Mouse (Mus musculus) neural tube, embryonic 11.5 days (tissue): ENCODE measurements around the gene Banp. TPM values are rescaled to one million over a fixed set of nuclear protein-coding genes. Genes with fewer than 3 reads are reported as not detected.
A peak's percentile ranks its signal among the peaks of the same experiment; 100 is the strongest.

Experiments used
- ATAC-seq: fragments of 200-750 bp; cut with Nextera tagmentation; 2 replicates; pipeline ENCODE4 v1.8.0; 2017; ENCODE audit warnings: moderate number of reproducible peaks, mild to moderate bottlenecking, moderate TSS enrichment, moderate library complexity; ENCODE audit not compliant: insufficient read depth, low FRiP score, low TSS enrichment
- DNase-seq: peaks from one replicate; pipeline ENCODE4 v3.0.0-alpha.2; 2015; ENCODE audit warnings: low spot score
- H3K27ac ChIP-seq: fragments of 300-500 bp; sonication (generic); 2 replicates; pipeline ENCODE4 v1.5.1; 2014; ENCODE audit warnings: low read depth, mild to moderate bottlenecking, low read length
- H3K27me3 ChIP-seq: fragments of 300-500 bp; sonication (generic); 2 replicates; pipeline ENCODE4 v1.6.1; 2014; ENCODE audit warnings: mild to moderate bottlenecking, low read length, mixed read lengths; ENCODE audit not compliant: control insufficient read depth, insufficient read depth
- H3K36me3 ChIP-seq: fragments of 300-500 bp; sonication (generic); 2 replicates; pipeline ENCODE4 v1.6.1; 2014; ENCODE audit warnings: mild to moderate bottlenecking, low read length, moderate library complexity, mixed read lengths; ENCODE audit not compliant: control insufficient read depth, insufficient read depth
- H3K4me1 ChIP-seq: fragments of 300-500 bp; sonication (generic); 2 replicates; pipeline ENCODE4 v1.6.1; 2014; ENCODE audit warnings: low read length, mixed read lengths; ENCODE audit not compliant: control insufficient read depth, insufficient read depth
- H3K4me2 ChIP-seq: fragments of 300-500 bp; sonication (generic); 2 replicates; pipeline ENCODE4 v1.6.1; 2014; ENCODE audit warnings: low read depth, mild to moderate bottlenecking, moderate library complexity
- H3K4me3 ChIP-seq: fragments of 300-500 bp; sonication (generic); 2 replicates; pipeline ENCODE4 v1.5.1; 2014; ENCODE audit warnings: low read depth, low read length
- H3K9ac ChIP-seq: fragments of 300-500 bp; sonication (generic); 2 replicates; pipeline ENCODE4 v1.6.1; 2014; ENCODE audit warnings: mild to moderate bottlenecking, low read length
- H3K9me3 ChIP-seq: fragments of 300-500 bp; sonication (generic); 2 replicates; pipeline ENCODE4 v1.6.1; 2016; ENCODE audit warnings: low read length; ENCODE audit not compliant: control insufficient read depth
- WGBS: fragments of 180-500 bp; shearing (Covaris S2); extraction: QIAGEN DNeasy Blood & Tissue Kit; methylation state at CpG from one replicate; pipeline ENCODE4 v1.1.7; 2014; 5-methylcytosine and 5-hydroxymethylcytosine counted together
- polyA plus RNA-seq: library from polyadenylated mRNA; unstranded; fragments of >200 nt; fragmentation: Nextera tagmentation; extraction: Ambion mirVana; gene quantifications from 2 replicates; pipeline ENCODE4 v1.2.1, GENCODE M21; 2014

Gene Banp
- polyA plus RNA-seq, 1 experiment from 2014 or later: 60.6 TPM

- Histone ChIP-seq H3K4me1 (no peaks in the 10 kb centered on the region), H3K36me3 (peaks cover 21% of the 10 kb centered on the region), H3K9me3 (no peaks in the 10 kb centered on the region), H3K27me3 (no peaks in the 10 kb centered on the region), H3K27ac (no peak overlapping the region), H3K4me3 (no peak overlapping the region), H3K9ac (no peak overlapping the region), H3K4me2 (no peak overlapping the region)
- ATAC-seq (no peak), DNase-seq (peak; percentile 53)
- WGBS: 73% methylated on average over 8 of the region's 8 CpGs
Measured at GRCm38 (mm10) chr8:121977819-121978590, 28.5 kb downstream of the Banp start.

- 95% methylated on average over 13 of the region's 13 CpGs for WGBS
- no peak overlapping the region for H3K9ac ChIP-seq
- DNase-seq: no peak
- H3K4me2 ChIP-seq: no peak overlapping the region
- H3K4me1 ChIP-seq: no peaks in the 10 kb centered on the region
- H3K27me3 ChIP-seq: no peaks in the 10 kb centered on the region
- no peak overlapping the region for H3K4me3 ChIP-seq
- no peaks in the 10 kb centered on the region for H3K9me3 ChIP-seq
- ATAC-seq: no peak
- no peak overlapping the region for H3K27ac ChIP-seq
- H3K36me3 ChIP-seq: peaks cover 21% of the 10 kb centered on the region
Measured at GRCm38 (mm10) chr8:121978670-121979069, 29.1 kb downstream of the Banp start.

GRCm38 (mm10) chr8:121980792-121981519 is 31.4 kb downstream of the Banp start:
- ATAC-seq: no peak
- Histone ChIP-seq H3K27me3 (no peaks in the 10 kb centered on the region), H3K4me1 (no peaks in the 10 kb centered on the region), H3K9me3 (no peaks in the 10 kb centered on the region), H3K27ac (no peak overlapping the region), H3K4me3 (no peak overlapping the region), H3K4me2 (no peak overlapping the region), H3K36me3 (peaks cover 17% of the 10 kb centered on the region), H3K9ac (no peak overlapping the region)
- WGBS: 93% methylated on average over 11 of the region's 11 CpGs
- DNase-seq: no peak

- H3K27me3 ChIP-seq: no peaks in the 10 kb centered on the region
- 94% methylated on average over 7 of the region's 7 CpGs for WGBS
- H3K36me3 ChIP-seq: peaks cover 14% of the 10 kb centered on the region
- no peak for DNase-seq
- no peak overlapping the region for H3K27ac ChIP-seq
- H3K9ac ChIP-seq: no peak overlapping the region
- no peak for ATAC-seq
- H3K4me3 ChIP-seq: no peak overlapping the region
- H3K9me3 ChIP-seq: no peaks in the 10 kb centered on the region
- H3K4me2 ChIP-seq: no peak overlapping the region
- no peaks in the 10 kb centered on the region for H3K4me1 ChIP-seq
Measured at GRCm38 (mm10) chr8:121981520-121981895, 32.0 kb downstream of the Banp start.

- no peak overlapping the region for H3K4me3 ChIP-seq
- WGBS: 97% methylated on average over 3 of the region's 3 CpGs
- H3K9me3 ChIP-seq: no peaks in the 10 kb centered on the region
- H3K4me1 ChIP-seq: no peaks in the 10 kb centered on the region
- H3K9ac ChIP-seq: no peak overlapping the region
- DNase-seq (no peak), ATAC-seq (no peak)
- H3K27ac ChIP-seq: no peak overlapping the region
- H3K27me3 ChIP-seq: no peaks in the 10 kb centered on the region
- H3K4me2 ChIP-seq: no peak overlapping the region
- H3K36me3 ChIP-seq: peaks cover 8% of the 10 kb centered on the region
Measured at GRCm38 (mm10) chr8:121985673-121986072, 36.1 kb downstream of the Banp start.

GRCm38 (mm10) chr8:121987892-121988291 is 38.3 kb downstream of the Banp start:
- 89% methylated on average over 5 of the region's 5 CpGs for WGBS
- Histone ChIP-seq H3K4me1 (no peaks in the 10 kb centered on the region), H3K27me3 (no peaks in the 10 kb centered on the region), H3K9ac (no peak overlapping the region), H3K4me2 (no peak overlapping the region), H3K4me3 (no peak overlapping the region), H3K9me3 (no peaks in the 10 kb centered on the region), H3K36me3 (peaks cover 6% of the 10 kb centered on the region), H3K27ac (no peak overlapping the region)
- DNase-seq (no peak), ATAC-seq (no peak)

GRCm38 (mm10) chr8:121990506-121991255 is 41.1 kb downstream of the Banp start:
- H3K4me3 ChIP-seq: no peak overlapping the region
- DNase-seq (no peak), ATAC-seq (no peak)
- no peaks in the 10 kb centered on the region for H3K9me3 ChIP-seq
- H3K4me2 ChIP-seq: no peak overlapping the region
- peaks cover 6% of the 10 kb centered on the region for H3K36me3 ChIP-seq
- H3K27ac ChIP-seq: no peak overlapping the region
- H3K9ac ChIP-seq: no peak overlapping the region
- 89% methylated on average over 9 of the region's 9 CpGs for WGBS
- no peaks in the 10 kb centered on the region for H3K27me3 ChIP-seq
- H3K4me1 ChIP-seq: no peaks in the 10 kb centered on the region

- Histone ChIP-seq H3K4me1 (no peaks in the 10 kb centered on the region), H3K4me2 (no peak overlapping the region), H3K36me3 (peaks cover 6% of the 10 kb centered on the region), H3K27me3 (no peaks in the 10 kb centered on the region), H3K9ac (no peak overlapping the region), H3K27ac (no peak overlapping the region), H3K4me3 (no peak overlapping the region), H3K9me3 (no peaks in the 10 kb centered on the region)
- ATAC-seq (no peak), DNase-seq (no peak)
- WGBS: 93% methylated on average over 7 of the region's 7 CpGs
Measured at GRCm38 (mm10) chr8:121991611-121992010, 42.1 kb downstream of the Banp start.
